Mouse (Mus musculus): ENCODE measurements around the gene Nrtn. TPM values are rescaled to one million over a fixed set of nuclear protein-coding genes. Genes with fewer than 3 reads are reported as not detected.
A peak's percentile ranks its signal among the peaks of the same experiment; 100 is the strongest.

Gene Nrtn
- polyA plus RNA-seq (2011; ENCODE audit: insufficient read length, low read depth, missing spikeins): not detected in 2 replicates

GRCm38 (mm10) chr17:56757416-56758123, at the start of gene Nrtn:
Gene Nrtn, minus strand, starts transcription at chr17:56757530.
- Histone ChIP-seq H3K27ac (ENCODE audit: insufficient read depth, low read length) (no peak within 1 kb of the TSS), H3K4me3 (ENCODE audit: insufficient read depth, low read length) (0 out of 2 replicates have a peak within 1 kb of the TSS, but pooled peaks have one; percentile 3), H3K4me1 (ENCODE audit: control insufficient read depth, insufficient read depth, low read length) (no peaks in the 10 kb centered on the region; the same call in 1 of the 2 replicates)
- TF ChIP-seq CTCF (IDR thresholded peaks at IDR 0.05; ENCODE audit: borderline replicate concordance, insufficient read depth, low read length): no peak
- peak; percentile 46 for TF ChIP-seq POLR2A (IDR thresholded peaks at IDR 0.05; ENCODE audit: low read depth, low read length)

- Histone ChIP-seq H3K4me1 (ENCODE audit: control insufficient read depth, insufficient read depth, low read length) (peaks cover 6% of the 10 kb centered on the region; the same call in 1 of the 2 replicates), H3K27ac (ENCODE audit: insufficient read depth, low read length) (no peak overlapping the region), H3K4me3 (ENCODE audit: insufficient read depth, low read length) (no peak overlapping the region)
- TF ChIP-seq CTCF (IDR thresholded peaks at IDR 0.05; ENCODE audit: borderline replicate concordance, insufficient read depth, low read length) (no peak), POLR2A (IDR thresholded peaks at IDR 0.05; ENCODE audit: low read depth, low read length) (no peak)
Measured at GRCm38 (mm10) chr17:56805784-56806183, 48.5 kb upstream of the Nrtn start.

- TF ChIP-seq CTCF (IDR thresholded peaks at IDR 0.05; ENCODE audit: borderline replicate concordance, insufficient read depth, low read length) (no peak), POLR2A (IDR thresholded peaks at IDR 0.05; ENCODE audit: low read depth, low read length) (no peak)
- H3K27ac ChIP-seq (ENCODE audit: insufficient read depth, low read length): no peak overlapping the region
- H3K4me3 ChIP-seq (ENCODE audit: insufficient read depth, low read length): no peak overlapping the region
Measured at GRCm38 (mm10) chr17:56804952-56805351, 47.6 kb upstream of the Nrtn start.

GRCm38 (mm10) chr17:56802065-56802464, 44.7 kb upstream of the Nrtn start:
- no peak for TF ChIP-seq POLR2A (IDR thresholded peaks at IDR 0.05; ENCODE audit: low read depth, low read length)
- no peak for TF ChIP-seq CTCF (IDR thresholded peaks at IDR 0.05; ENCODE audit: borderline replicate concordance, insufficient read depth, low read length)
- H3K4me1 ChIP-seq (ENCODE audit: control insufficient read depth, insufficient read depth, low read length): no peaks in the 10 kb centered on the region
- H3K27ac ChIP-seq (ENCODE audit: insufficient read depth, low read length): no peak overlapping the region
- no peak overlapping the region for H3K4me3 ChIP-seq (ENCODE audit: insufficient read depth, low read length)

More at GRCm38 (mm10) chr17:56804952-56805351, 47.6 kb upstream of the Nrtn start:
- 0 out of 2 replicates have a peak, but pooled peaks cover 3% of the 10 kb centered on the region for H3K4me1 ChIP-seq (ENCODE audit: control insufficient read depth, insufficient read depth, low read length)

- no peak for TF ChIP-seq CTCF (IDR thresholded peaks at IDR 0.05; ENCODE audit: borderline replicate concordance, insufficient read depth, low read length)
- no peak for TF ChIP-seq POLR2A (IDR thresholded peaks at IDR 0.05; ENCODE audit: low read depth, low read length)
- Histone ChIP-seq H3K4me3 (ENCODE audit: insufficient read depth, low read length) (no peak overlapping the region), H3K4me1 (ENCODE audit: control insufficient read depth, insufficient read depth, low read length) (no peaks in the 10 kb centered on the region), H3K27ac (ENCODE audit: insufficient read depth, low read length) (no peak overlapping the region)
Measured at GRCm38 (mm10) chr17:56799276-56799675, 41.9 kb upstream of the Nrtn start.

GRCm38 (mm10) chr17:56793614-56794319, 36.4 kb upstream of the Nrtn start:
- Histone ChIP-seq H3K27ac (ENCODE audit: insufficient read depth, low read length) (no peak overlapping the region), H3K4me3 (ENCODE audit: insufficient read depth, low read length) (no peak overlapping the region), H3K4me1 (ENCODE audit: control insufficient read depth, insufficient read depth, low read length) (no peaks in the 10 kb centered on the region)
- TF ChIP-seq CTCF (IDR thresholded peaks at IDR 0.05; ENCODE audit: borderline replicate concordance, insufficient read depth, low read length): no peak
- no peak for TF ChIP-seq POLR2A (IDR thresholded peaks at IDR 0.05; ENCODE audit: low read depth, low read length)

GRCm38 (mm10) chr17:56792588-56792987, 35.3 kb upstream of the Nrtn start:
- no peak for TF ChIP-seq CTCF (IDR thresholded peaks at IDR 0.05; ENCODE audit: borderline replicate concordance, insufficient read depth, low read length)
- TF ChIP-seq POLR2A (IDR thresholded peaks at IDR 0.05; ENCODE audit: low read depth, low read length): no peak
- Histone ChIP-seq H3K4me1 (ENCODE audit: control insufficient read depth, insufficient read depth, low read length) (no peaks in the 10 kb centered on the region), H3K27ac (ENCODE audit: insufficient read depth, low read length) (no peak overlapping the region), H3K4me3 (ENCODE audit: insufficient read depth, low read length) (no peak overlapping the region)

- Histone ChIP-seq H3K4me1 (ENCODE audit: control insufficient read depth, insufficient read depth, low read length) (no peaks in the 10 kb centered on the region), H3K27ac (ENCODE audit: insufficient read depth, low read length) (no peak overlapping the region), H3K4me3 (ENCODE audit: insufficient read depth, low read length) (no peak overlapping the region)
- no peak for TF ChIP-seq POLR2A (IDR thresholded peaks at IDR 0.05; ENCODE audit: low read depth, low read length)
- no peak for TF ChIP-seq CTCF (IDR thresholded peaks at IDR 0.05; ENCODE audit: borderline replicate concordance, insufficient read depth, low read length)
Measured at GRCm38 (mm10) chr17:56789286-56789685, 32.0 kb upstream of the Nrtn start.

- H3K27ac ChIP-seq (ENCODE audit: insufficient read depth, low read length): no peak overlapping the region
- no peak overlapping the region for H3K4me3 ChIP-seq (ENCODE audit: insufficient read depth, low read length)
- TF ChIP-seq POLR2A (IDR thresholded peaks at IDR 0.05; ENCODE audit: low read depth, low read length) (no peak), CTCF (IDR thresholded peaks at IDR 0.05; ENCODE audit: borderline replicate concordance, insufficient read depth, low read length) (no peak)
- no peaks in the 10 kb centered on the region for H3K4me1 ChIP-seq (ENCODE audit: control insufficient read depth, insufficient read depth, low read length)
Measured at GRCm38 (mm10) chr17:56788886-56789285, 31.6 kb upstream of the Nrtn start.
